Mouse (Mus musculus): ENCODE data around the gene Idi1. TPM values are rescaled to one million over a fixed set of nuclear protein-coding genes. Genes with fewer than 3 reads are reported as not detected.
"Not testable (repeated sequence)": the region's sequence is repeated elsewhere in the genome, so short reads cannot be mapped to it uniquely, and the experiment has no call there.

Gene Idi1
- polyA plus RNA-seq, 1 experiment: 23.9 TPM

- peaks cover 4% of the 10 kb centered on the region for H3K79me3 ChIP-seq (ENCODE audit: low read depth)
These were observed 3.3 kb downstream of the Idi1 start for GRCm38 (mm10) chr13:8888603-8889002.

DNA sequence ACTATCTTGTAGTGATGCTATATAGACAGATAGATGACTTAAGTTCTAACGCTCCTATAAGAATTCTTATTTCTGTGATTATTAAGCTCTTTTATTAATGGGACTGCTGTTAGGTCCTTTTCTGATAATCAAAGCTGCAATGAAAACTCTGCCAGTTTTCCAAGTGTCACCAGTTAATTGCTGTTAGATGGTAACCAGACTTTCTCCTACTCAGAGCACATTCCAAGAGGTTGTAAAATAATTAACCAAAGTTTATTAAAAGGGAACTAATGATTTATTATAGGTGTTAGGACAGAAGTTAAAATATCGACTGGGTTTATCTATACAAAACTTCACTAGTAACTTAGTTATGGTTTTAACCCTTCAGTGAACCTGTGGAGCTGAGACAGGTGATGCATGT lies 20.7 kb downstream of the Idi1 start:
- H3ac ChIP-seq (ENCODE audit: control insufficient read depth, insufficient read length, low read depth); H3K79me3 ChIP-seq (ENCODE audit: low read depth); H3K27me3 ChIP-seq (ENCODE audit: control insufficient read depth, insufficient read depth, insufficient read length); H3K36me3 ChIP-seq (ENCODE audit: control insufficient read depth, insufficient read depth); H3K79me2 ChIP-seq (ENCODE audit: control insufficient read depth, insufficient read depth); H3K4me3 ChIP-seq (ENCODE audit: insufficient read depth, poor library complexity, severe bottlenecking): not testable (repeated sequence)

More at GRCm38 (mm10) chr13:8888603-8889002, 3.3 kb downstream of the Idi1 start:
- no peak for TF ChIP-seq CTCF (IDR thresholded peaks at IDR 0.05; ENCODE audit: control insufficient read depth, insufficient read depth, insufficient read length)
- TF ChIP-seq USF1 (IDR thresholded peaks at IDR 0.05; ENCODE audit: low read depth): no peak
- no peak for TF ChIP-seq FOSL1 (IDR thresholded peaks at IDR 0.05; ENCODE audit: insufficient read depth, low read length, poor library complexity, severe bottlenecking)
- TF ChIP-seq MYOD1 (IDR thresholded peaks at IDR 0.05; ENCODE audit: control insufficient read depth, insufficient read length, low read depth): no peak
- no peak for TF ChIP-seq MAX (IDR thresholded peaks at IDR 0.05)
- no peak for TF ChIP-seq MYOG (IDR thresholded peaks at IDR 0.05; ENCODE audit: control insufficient read depth, extremely low read depth, insufficient read length)
- TF ChIP-seq CEBPB (IDR thresholded peaks at IDR 0.05; ENCODE audit: low read depth): no peak
- H3K27me3 ChIP-seq (ENCODE audit: control insufficient read depth, insufficient read depth, insufficient read length): no peaks in the 10 kb centered on the region
- H3K36me3 ChIP-seq (ENCODE audit: control insufficient read depth, insufficient read depth): peaks cover 41% of the 10 kb centered on the region
- H3ac ChIP-seq (ENCODE audit: control insufficient read depth, insufficient read length, low read depth): no peak overlapping the region
- peaks cover 15% of the 10 kb centered on the region for H3K79me2 ChIP-seq (ENCODE audit: control insufficient read depth, insufficient read depth)
- no peak overlapping the region for H3K4me3 ChIP-seq (ENCODE audit: insufficient read depth, poor library complexity, severe bottlenecking)

GRCm38 (mm10) chr13:8913890-8914289 lies 28.6 kb downstream of the Idi1 start:
- not testable (repeated sequence) for H3K79me3 ChIP-seq (ENCODE audit: low read depth); H3K27me3 ChIP-seq (ENCODE audit: control insufficient read depth, insufficient read depth, insufficient read length); H3K79me2 ChIP-seq (ENCODE audit: control insufficient read depth, insufficient read depth); H3K36me3 ChIP-seq (ENCODE audit: control insufficient read depth, insufficient read depth); H3K4me3 ChIP-seq (ENCODE audit: insufficient read depth, poor library complexity, severe bottlenecking); H3ac ChIP-seq (ENCODE audit: control insufficient read depth, insufficient read length, low read depth)

- Histone ChIP-seq H3K79me2 (ENCODE audit: control insufficient read depth, insufficient read depth) (no peaks in the 10 kb centered on the region), H3K36me3 (ENCODE audit: control insufficient read depth, insufficient read depth) (no peaks in the 10 kb centered on the region), H3K4me3 (ENCODE audit: insufficient read depth, poor library complexity, severe bottlenecking) (no peak overlapping the region), H3K27me3 (ENCODE audit: control insufficient read depth, insufficient read depth, insufficient read length) (peaks cover 17% of the 10 kb centered on the region), H3K79me3 (ENCODE audit: low read depth) (no peaks in the 10 kb centered on the region), H3ac (ENCODE audit: control insufficient read depth, insufficient read length, low read depth) (no peak overlapping the region)
- TF ChIP-seq MYOD1 (IDR thresholded peaks at IDR 0.05; ENCODE audit: control insufficient read depth, insufficient read length, low read depth) (no peak), MAX (IDR thresholded peaks at IDR 0.05) (no peak), CEBPB (IDR thresholded peaks at IDR 0.05; ENCODE audit: low read depth) (no peak), FOSL1 (IDR thresholded peaks at IDR 0.05; ENCODE audit: insufficient read depth, low read length, poor library complexity, severe bottlenecking) (no peak), CTCF (IDR thresholded peaks at IDR 0.05; ENCODE audit: control insufficient read depth, insufficient read depth, insufficient read length) (no peak), USF1 (IDR thresholded peaks at IDR 0.05; ENCODE audit: low read depth) (no peak), MYOG (IDR thresholded peaks at IDR 0.05; ENCODE audit: control insufficient read depth, extremely low read depth, insufficient read length) (no peak)
These were observed 48.2 kb downstream of the Idi1 start for GRCm38 (mm10) chr13:8933499-8933898.

GRCm38 (mm10) chr13:8937611-8938140 lies 52.4 kb downstream of the Idi1 start:
- H3K4me3 ChIP-seq (ENCODE audit: insufficient read depth, poor library complexity, severe bottlenecking); H3K79me2 ChIP-seq (ENCODE audit: control insufficient read depth, insufficient read depth); H3K36me3 ChIP-seq (ENCODE audit: control insufficient read depth, insufficient read depth); H3ac ChIP-seq (ENCODE audit: control insufficient read depth, insufficient read length, low read depth); H3K79me3 ChIP-seq (ENCODE audit: low read depth); H3K27me3 ChIP-seq (ENCODE audit: control insufficient read depth, insufficient read depth, insufficient read length): not testable (repeated sequence)

DNA sequence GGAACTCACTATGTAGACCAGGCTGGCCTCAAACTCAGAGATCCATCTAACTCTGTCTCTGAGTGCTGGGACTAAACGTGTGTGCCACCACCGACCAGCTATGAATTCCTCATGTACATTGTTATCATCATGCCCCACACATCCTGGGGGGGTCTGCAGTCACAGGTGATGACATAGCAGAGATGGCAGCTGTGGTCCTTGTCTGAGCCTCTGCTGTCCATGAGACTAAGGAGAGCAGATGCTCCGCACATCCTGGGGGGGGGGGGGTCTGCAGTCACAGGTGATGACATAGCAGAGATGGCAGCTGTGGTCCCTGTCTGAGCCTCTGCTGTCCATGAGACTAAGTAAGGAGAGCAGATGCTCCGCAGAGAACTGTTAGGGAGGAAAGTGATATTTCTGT lies 55.8 kb downstream of the Idi1 start:
- not testable (repeated sequence) for H3K27me3 ChIP-seq (ENCODE audit: control insufficient read depth, insufficient read depth, insufficient read length); H3K79me2 ChIP-seq (ENCODE audit: control insufficient read depth, insufficient read depth); H3K4me3 ChIP-seq (ENCODE audit: insufficient read depth, poor library complexity, severe bottlenecking); H3K36me3 ChIP-seq (ENCODE audit: control insufficient read depth, insufficient read depth); H3ac ChIP-seq (ENCODE audit: control insufficient read depth, insufficient read length, low read depth); H3K79me3 ChIP-seq (ENCODE audit: low read depth)

- not testable (repeated sequence) for H3K36me3 ChIP-seq (ENCODE audit: control insufficient read depth, insufficient read depth); H3K27me3 ChIP-seq (ENCODE audit: control insufficient read depth, insufficient read depth, insufficient read length); H3K79me2 ChIP-seq (ENCODE audit: control insufficient read depth, insufficient read depth)
These were observed 56.4 kb downstream of the Idi1 start for GRCm38 (mm10) chr13:8941701-8942100.

More at GRCm38 (mm10) chr13:8941701-8942100, 56.4 kb downstream of the Idi1 start:
- not testable (repeated sequence) for H3ac ChIP-seq (ENCODE audit: control insufficient read depth, insufficient read length, low read depth); H3K4me3 ChIP-seq (ENCODE audit: insufficient read depth, poor library complexity, severe bottlenecking); H3K79me3 ChIP-seq (ENCODE audit: low read depth)

Small RNA genes within 50 kb of the gene (microRNA-seq; reads per million reads assigned to microRNA genes)
- not detected for gene Gm22750 (ENCODE audit: borderline microRNAs expressed)

Other genes with a start within 250 kb of the Idi1 start
- 4.2 TPM for gene Wdr37, start 13.6 kb upstream of the Idi1 start, polyA plus RNA-seq (2012; fragmentation: generic; extraction: Trizol)
- not detected for gene Gm9745, start 62.7 kb downstream of the Idi1 start, polyA plus RNA-seq (2012; fragmentation: generic; extraction: Trizol)
- gene Idi2, start 67.4 kb downstream of the Idi1 start, polyA plus RNA-seq (2012; fragmentation: generic; extraction: Trizol): not detected
- gene Gtpbp4, start 110.6 kb downstream of the Idi1 start, polyA plus RNA-seq (2012; fragmentation: generic; extraction: Trizol): 27.7 TPM
- 15.2 TPM for gene Larp4b, start 208.4 kb downstream of the Idi1 start, polyA plus RNA-seq (2012; fragmentation: generic; extraction: Trizol)

Measured in C2C12 (cell line).